Mouse (Mus musculus): Measurements from ENCODE around the gene Pdzd2.

GRCm38 (mm10) chr15:12451448-12451847 is 288.3 kb downstream of the Pdzd2 start:
- TF ChIP-seq EP300 (IDR thresholded peaks at IDR 0.05; ENCODE audit: low read depth) (no peak), CTCF (IDR thresholded peaks at IDR 0.05; ENCODE audit: low read depth) (no peak)
